Mouse (Mus musculus) frontal cortex, postnatal 25 days (tissue): ENCODE measurements around the gene Cdr2.
"Not testable (repeated sequence)": the region's sequence is repeated elsewhere in the genome, so short reads cannot be mapped to it uniquely, and the experiment has no call there.

Source experiments
- DNase-seq, 2 experiments: peaks; one replicate each; pipeline ENCODE4 v3.0.0; 2022; ENCODE audit warnings: low spot score in 2 of 2

The Cdr2 gene

DNA sequence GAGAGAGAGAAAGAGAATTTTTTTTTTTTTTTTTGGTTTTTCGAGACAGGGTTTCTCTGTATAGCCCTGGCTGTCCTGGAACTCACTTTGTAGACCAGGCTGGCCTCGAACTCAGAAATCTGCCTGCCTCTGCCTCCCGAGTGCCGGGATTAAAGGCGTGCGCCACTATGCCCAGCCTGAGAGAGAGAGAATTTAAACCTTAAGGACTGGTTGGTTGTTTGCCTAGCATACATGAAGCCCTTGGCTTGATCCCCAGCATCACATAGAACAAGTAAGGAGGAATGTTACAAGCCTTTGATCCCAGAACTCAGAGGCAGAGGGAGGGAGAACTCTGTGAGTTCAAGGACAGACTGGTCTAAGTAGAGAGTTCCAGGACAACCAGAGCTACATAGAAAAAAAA is 70.8 kb downstream of the Cdr2 start:
- DNase-seq = not testable (repeated sequence)

GRCm38 (mm10) chr7:120910172-120910571 is 71.9 kb downstream of the Cdr2 start:
- not testable (repeated sequence) for DNase-seq
